Mouse (Mus musculus): ENCODE results near the gene 9630041A04Rik.

The 9630041A04Rik gene

DNA sequence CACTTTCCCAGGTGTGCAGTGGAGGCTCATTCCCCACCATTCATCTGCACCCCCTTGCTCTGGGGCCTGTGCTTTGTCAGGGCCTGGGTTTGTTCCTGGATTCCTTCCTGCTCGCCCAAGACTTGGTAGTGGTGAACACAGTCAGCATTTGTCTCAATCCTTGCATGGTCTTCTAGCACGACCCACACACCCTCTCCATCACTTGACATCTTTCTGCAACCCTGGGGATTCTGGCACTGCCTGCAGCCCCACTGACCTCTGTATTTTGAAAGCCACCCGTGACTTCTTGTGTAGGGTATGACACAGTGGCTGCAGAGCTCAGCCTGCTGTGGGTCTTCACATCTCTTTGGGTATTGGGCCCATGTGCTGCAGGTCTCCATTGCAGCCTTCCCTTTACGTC, 57.1 kb downstream of the 9630041A04Rik start:
- intact Hi-C loops (cut with DNase I): no loop called here

DNA sequence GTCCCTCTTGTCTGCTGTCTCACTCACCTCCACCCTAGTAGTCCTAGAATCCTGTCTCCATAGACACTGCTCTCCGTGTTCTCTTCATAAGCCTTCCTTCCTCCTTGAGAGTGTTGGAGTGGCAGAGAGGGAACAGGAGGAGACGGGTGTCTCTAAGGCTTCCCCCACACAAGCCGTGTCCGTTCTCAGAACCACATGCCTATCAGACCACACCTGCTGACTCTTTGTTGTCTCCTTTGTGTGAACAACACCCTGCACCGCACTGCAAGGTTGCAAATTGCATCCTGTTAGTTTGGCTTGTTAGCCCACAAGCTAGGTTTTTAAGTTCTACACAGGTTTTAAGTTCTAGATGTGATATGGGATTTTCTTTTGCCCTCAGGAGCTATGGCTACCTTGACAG, 57.7 kb downstream of the 9630041A04Rik start:
- intact Hi-C loops (cut with DNase I): no loop called here

DNA sequence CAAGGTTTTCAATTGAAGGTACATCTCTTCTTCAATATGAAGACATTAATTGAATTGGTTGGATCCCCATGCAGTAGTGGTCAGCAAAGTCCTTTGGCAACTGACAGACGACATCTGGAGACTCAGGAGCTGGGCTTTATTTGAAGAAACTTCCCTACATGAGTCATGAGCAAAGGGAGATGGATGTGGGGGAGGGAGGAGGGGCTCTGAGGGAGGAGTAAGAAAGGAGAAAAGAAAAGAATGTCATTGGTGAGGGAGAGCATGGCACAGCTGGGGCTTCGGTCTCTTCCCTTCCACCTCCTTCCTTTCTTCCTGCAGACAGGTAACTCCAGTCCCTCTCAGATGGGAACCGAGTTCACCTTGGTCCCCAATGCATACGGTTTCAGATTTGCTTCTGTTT, 61.2 kb downstream of the 9630041A04Rik start:
- intact Hi-C loops (cut with DNase I): no loop called here

DNA sequence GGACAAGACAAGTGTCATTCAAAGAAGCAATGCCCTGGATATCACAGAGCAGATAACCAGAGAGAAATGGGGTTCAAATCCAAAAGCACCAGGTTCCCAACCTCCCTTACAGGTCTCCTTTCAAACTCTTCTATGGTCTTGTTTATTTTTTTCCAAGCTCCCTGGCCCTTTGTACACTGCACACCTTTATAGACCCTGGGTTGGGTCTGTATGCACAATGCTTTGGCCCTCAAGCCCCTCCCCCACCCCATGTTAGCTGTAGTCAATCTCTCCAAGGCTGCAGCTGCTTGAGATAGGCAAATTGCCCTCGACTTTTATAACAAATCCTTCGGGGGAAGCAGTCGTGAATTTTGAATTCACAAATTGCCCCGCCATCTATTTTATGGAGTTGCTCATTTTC, 63.2 kb downstream of the 9630041A04Rik start:
- intact Hi-C loops (cut with DNase I): no loop called here

DNA sequence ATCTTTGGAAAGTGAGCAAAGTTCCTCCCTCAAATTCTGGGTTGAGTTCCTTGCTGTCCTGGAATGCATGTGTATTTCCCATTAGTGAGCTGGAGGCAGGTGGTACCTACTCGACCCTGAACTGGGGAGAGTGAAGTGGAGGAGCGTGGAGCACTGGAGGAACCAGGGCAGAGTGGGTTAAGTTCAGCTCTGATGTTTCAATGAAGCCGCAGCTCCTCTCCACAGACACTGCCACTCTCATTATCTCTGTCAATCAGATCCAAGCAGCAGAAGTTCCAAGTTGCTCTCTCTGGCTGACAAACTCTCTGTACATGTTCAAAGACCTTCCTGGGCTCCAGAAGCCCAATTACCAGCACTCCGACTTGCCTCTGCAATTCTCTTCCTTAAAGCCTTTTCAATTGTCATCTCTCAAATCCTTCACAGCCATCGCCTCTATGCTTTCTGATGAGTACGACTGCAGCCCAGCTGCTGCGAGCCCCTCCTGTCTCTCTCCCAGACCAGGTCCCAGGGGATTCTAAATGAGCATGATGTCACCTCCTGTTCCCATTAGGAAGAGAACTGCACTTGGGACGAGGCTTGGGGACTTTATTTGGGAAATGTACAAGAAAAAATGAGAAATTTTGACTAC, 72.4 kb downstream of the 9630041A04Rik start:
- intact Hi-C loops (cut with DNase I): no loop called here

DNA sequence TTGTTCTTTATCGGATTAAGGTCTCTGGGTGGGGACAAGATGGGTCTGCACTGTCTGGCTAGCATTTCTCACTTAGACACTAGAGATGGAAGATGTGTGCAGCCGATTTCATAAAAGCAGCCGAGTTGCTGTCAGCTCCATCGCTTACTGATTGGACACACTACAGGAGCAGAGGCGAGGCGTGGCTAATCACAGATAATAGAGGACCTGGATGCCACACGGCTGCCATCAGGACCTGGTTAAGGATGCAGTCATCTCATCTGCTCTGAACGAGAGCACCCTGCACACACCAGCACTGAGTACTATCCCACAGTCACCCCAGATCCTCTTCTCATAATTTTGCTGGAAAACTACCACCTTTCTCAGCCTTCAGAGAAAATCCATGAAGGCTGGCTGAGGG, 73.2 kb downstream of the 9630041A04Rik start:
- intact Hi-C loops (cut with DNase I): no loop called here

DNA sequence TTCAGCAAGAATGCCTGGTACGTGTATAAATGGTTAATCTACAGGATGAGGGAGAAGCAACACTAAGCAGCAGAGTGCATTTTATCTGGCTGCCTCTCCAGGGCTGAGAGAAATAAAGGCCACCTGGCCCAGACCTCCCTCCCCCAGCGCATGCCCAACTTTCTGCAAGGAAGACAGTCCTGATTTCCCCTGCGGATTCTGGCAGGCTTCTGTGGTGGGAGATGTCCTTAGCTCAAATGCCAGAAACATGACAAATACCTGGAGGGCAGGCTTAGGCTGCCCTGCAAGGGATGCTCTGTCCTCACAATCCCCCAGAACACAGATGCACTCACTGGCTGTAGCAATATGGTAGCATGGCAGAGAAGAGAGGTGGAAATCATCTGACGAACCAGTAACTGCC, 76.4 kb downstream of the 9630041A04Rik start:
- intact Hi-C loops (cut with DNase I): no loop called here

DNA sequence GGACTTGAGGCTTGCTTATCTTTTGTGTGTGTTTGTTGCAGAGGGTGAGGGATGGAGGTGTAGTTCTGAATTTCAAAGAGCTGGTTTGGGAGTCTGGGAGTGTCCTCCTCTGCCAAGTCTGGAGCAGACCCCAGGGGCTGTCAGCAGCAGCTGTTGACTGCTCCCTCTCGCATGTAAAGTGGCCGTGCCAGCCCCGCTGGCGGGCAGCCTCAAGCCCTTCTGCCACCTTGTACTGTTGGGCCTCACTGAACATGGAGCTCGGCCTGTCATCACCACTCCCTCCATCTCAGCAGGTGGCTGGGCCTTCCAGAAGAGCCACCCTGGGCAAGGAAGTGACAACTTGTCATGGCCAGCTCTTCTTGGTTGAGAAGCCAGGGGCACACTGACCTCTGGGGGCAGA, 77.4 kb downstream of the 9630041A04Rik start:
- intact Hi-C loops (cut with DNase I): no loop called here

DNA sequence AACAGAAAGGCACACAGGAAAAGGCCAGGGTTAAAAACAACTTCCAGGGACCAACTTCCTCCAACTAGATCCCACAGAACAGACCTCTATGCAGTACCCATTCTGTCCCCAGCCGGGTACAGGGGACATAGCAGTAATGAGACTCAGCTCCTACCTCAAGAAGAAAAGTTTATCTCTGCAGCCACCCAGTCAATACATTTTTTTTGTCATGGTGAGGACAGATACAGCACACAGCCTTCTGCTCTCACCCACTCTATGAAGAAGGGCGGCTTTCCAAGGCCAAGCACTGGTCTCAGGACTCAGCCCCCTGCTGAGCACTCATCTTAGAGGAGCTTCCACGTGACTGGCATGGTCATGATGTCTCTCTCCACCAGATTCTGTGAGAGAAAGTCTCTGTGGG, 78.5 kb downstream of the 9630041A04Rik start:
- intact Hi-C loops (cut with DNase I): no loop called here

DNA sequence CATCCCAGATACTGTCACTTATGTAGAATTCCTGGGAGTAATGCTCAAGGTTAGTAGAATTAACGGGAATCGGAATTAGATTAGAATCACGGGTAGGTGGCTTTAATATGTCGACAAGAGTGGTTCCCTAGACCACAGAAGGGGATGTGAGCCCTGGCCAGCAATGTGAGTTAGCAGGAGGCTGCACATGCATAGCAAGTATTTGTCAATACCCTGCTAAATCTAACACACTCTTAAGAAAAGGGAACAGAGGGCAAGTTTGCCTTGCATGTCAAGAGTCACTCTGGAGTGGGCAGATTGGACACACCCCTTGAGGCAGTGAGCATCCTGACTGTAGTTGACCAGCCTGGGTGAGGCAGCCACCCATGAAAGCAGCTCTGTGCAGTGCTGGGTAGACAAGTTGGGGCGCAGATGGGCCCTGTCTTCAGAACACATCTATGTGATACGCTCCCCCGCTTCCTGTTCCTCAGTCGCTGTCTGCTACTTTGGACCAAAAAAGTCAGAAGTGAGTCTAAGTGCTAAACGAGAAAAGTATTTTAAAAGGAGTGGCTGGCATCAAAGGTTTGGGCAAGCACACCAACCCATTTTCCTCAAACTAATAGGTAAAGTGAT, 80.5 kb downstream of the 9630041A04Rik start:
- intact Hi-C loops (cut with DNase I): no loop called here

DNA sequence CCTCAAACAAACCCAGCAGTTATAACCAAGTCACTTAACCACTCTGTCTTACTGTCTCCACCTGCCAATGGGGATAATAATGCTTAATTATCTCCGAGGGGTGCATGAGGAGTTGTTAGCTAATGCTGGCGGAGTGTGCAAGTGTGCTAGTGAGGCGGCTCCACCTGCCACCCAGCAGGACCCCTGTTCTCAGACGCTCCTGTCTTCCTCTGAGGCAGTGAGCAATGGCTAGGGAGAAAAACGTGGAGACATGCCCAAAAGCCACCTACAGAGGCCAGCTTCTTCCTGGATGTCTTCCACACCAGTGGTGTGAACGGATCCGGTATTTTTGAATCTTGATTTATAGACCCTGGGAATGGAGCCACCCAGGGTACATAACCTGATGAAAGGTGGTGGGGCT, 83.7 kb downstream of the 9630041A04Rik start:
- intact Hi-C loops (cut with DNase I): no loop called here

DNA sequence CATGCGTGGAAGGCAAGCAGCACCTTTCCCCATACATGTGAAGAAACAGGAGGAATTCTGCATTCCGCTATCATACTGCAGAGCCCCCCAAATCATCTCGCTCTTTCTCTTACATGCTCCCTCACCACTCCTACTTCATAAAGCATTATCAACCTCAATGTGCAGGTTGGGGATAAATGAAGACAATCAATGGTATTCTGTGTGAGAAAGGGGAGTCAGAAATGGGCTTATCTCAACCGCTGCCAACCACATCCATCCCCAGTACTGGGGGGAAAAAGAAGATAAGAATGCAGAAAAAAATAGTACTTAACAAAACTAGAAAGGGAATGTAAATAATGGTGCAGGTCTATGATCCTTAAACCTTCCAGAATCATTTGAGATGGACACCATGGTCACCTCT, 84.2 kb downstream of the 9630041A04Rik start:
- intact Hi-C loops (cut with DNase I): no loop called here

DNA sequence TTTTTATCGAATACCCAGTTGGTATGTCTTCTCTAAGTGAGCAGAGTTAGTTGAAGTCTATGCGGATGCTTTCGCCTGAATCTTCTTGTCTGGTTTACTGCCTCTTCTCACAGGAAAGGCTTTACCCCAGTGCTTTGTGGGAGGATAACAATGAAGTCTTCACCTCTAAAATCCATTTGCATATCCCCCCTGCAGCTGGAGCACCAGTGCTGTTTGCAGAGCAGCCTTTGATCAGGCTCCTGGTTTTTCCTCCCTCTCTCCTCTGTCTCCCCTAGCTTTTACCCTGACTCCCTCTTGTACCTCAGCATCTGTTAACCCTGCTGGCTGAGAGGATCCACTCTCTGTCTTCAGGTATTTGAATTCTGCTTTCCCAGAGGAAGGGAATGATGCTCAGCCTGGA, 88.5 kb downstream of the 9630041A04Rik start:
- intact Hi-C loops (cut with DNase I): no loop called here

DNA sequence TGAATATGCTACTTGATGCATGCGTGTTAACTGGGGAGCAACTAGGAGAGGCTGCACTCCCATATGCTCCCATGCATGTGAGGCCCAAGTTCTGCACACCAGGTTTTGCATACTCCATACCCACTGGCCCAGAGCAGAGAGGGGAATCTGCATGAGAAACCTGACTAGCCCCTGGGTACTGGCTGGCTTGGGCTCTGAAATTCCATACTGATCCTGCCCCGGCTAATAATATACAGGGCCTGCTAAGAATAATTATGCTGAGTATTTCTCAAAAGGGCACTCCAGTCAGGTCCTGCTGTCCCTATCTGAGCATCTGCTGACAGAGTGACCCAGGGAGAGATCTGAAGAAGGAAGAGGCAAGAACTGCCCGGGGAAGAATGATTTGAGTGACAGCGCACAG, 92.9 kb downstream of the 9630041A04Rik start:
- intact Hi-C loops (cut with DNase I): no loop called here

DNA sequence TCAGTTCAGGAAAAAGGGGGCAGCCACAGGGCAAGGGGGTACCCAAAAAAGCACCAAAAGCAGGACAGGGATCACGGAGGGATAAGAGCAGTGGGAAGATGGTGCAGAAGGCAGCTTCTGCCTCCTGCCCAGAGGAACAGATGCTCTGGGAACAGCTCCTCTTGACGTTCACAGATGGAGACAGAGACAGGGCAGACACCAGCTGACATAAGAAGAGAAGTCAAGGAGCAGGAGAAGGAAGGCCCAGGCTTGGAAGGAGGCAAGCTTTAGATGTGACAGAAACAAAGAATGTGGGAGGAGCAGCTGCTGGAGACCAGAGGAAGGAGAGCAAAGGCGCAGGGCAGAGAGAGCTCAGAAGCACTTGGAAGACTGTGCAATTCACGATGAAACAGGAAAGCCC, 94.6 kb downstream of the 9630041A04Rik start:
- intact Hi-C loops (cut with DNase I): no loop called here

DNA sequence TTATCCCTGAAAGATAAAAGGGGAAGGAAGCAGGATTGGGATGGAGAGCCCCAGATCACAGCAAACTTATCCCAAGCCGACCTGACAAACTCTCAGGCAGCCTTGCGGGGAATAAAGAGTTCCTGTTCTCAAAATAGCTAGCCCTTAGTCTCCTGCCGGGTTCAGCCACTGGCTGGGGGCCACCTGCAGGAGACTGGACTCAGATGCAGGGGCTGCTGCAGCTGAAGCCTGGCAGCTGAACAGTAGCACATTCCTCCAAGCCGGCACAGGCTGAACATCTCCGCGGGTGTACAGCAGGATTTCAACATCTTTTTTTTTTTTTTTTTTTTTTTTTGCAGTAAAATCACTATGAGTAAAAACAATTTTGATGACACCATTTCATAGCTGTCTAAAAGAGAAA, 110.2 kb downstream of the 9630041A04Rik start:
- intact Hi-C loops (cut with DNase I): no loop called here

DNA sequence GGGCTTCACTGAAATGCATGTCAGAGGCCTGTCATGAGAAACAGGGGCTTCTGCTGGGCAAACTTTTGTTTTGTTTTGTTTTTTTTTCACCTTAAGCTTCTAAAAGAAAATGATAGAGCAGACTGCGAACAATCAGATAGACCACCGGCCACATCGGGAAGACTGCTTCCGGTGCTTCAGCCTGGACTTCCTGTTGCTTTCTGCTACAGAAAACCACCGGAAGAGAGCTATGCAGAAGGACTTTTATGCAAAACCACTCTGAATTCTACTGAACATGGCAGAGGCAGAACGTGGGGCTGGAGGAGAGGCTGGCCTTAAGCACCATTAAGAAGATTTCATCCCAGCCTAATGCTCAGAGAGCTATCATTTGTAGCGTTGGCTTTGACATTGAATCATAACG, 110.7 kb downstream of the 9630041A04Rik start:
- intact Hi-C loops (cut with DNase I): no loop called here

DNA sequence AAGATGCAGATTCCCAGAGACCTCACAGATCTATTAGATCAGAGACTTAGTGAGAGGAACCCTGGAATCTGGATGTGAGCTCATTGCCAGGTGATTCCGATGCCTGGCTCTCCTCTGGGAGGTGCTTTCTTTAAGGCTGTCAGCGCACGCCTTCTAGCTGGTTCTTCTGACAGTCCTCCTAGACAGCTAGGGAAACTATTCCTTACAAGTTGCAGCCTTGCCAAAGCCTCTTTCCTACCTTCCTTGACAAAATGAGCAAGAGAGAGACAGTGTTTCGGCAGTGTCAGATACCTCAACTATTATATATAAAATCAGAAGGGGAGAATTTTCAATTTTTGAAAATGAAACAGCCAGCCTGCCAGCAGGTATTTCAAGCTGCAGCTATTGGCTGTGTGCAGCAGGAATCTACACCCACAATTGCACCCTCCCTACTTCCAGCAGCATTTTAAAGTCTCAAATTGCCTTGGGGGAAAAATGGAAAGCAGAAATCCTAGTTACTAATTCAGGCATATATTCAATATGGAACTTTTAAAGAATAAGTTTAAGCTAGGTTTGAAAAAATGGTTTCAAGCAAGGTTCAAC, 115.3 kb downstream of the 9630041A04Rik start:
- intact Hi-C loops (cut with DNase I): no loop called here

DNA sequence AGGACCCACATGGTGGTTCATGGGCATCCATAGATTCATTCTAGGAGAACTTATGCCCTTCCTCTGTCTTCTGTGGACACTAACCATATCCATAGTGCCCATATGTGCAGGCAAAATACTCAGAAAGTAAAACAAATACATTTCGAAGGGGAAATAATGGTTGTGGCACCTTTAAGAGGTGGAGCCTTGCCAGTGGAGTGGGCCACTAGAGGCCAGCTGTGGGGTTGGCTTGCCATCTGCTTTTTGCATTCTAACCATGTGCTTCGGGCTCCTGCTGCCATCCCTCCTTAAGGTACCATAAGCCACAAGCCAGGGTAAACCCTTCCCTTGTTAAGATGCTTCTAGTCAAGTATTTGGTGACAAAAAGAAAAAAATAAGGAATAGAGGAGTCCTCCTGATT, 119.5 kb downstream of the 9630041A04Rik start:
- intact Hi-C loops (cut with DNase I): no loop called here

DNA sequence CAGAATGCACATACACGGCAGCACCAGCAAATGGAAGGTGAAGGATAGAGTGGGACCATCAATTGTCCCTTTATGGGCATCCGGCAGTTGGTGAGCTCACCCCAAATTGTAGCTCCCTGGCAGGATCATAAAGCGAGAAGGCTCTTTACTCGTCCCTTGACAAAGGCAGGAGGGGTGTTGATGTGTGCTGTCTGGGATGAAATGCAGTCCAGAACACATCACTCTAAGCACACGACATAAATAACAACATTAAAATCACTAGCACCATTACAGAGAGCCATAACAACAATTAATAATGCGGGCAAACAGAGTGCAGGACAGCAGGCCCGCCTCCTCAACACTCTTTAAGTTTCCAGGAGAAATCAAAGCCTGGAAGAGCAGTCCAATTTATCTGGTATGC, 120.7 kb downstream of the 9630041A04Rik start:
- intact Hi-C loops (cut with DNase I): no loop called here

DNA sequence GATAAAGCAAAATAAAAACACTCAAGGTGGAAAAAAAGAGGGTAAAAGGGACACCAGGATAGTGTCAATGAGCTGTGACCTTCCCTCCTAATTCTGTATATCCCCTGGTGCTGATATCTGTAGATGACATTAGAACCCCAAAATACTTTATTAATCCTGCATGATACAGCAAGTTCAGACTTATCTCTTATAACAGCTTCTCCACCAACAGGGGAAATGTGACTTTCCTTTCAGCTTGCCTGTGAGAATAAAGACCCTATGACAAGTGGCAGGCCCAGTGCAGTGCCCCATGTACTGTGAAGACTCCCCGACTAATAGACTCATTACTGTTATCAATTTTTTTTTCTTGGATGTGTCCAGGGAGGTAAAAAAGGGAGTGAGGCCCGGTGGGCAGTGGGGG, 125.3 kb downstream of the 9630041A04Rik start:
- intact Hi-C loops (cut with DNase I): no loop called here

DNA sequence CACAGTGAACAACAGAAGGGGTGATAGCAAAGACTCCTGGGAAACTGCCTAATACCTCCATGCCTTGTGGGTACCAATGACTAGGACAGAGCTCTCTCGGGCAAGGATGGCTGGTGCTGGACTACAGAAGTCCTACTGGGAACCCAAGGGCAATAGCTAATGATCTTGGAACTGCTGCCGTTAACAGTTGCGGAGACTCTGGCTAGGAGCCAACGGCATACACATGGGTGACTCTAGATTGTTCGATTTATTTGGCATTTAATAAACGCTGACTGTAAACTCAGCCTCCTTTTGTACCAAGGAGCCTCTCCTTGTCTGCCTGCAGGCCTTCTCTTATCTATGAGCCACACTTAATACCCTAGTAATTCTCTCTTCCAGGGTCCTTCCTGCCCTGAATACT, 128.4 kb downstream of the 9630041A04Rik start:
- intact Hi-C loops (cut with DNase I): no loop called here

DNA sequence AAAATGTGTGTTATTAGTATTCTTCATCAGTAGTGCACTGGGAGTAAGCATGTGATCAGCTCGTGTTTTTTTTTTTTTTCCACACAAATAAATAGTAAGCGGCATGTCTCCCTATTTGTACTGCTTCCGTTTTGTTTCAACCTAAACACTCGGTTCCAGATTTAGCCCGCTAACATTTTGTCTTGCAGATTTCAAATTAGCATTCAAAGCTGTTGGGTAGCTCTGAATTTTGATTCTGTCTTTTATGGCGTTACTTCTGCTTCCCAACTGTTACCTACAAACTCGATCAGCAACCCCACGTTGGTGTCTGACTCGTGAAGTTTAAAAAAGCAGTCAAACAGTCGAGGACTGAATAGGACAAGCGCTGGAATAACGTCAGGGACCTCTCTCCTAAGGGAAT, 129.2 kb downstream of the 9630041A04Rik start:
- intact Hi-C loops (cut with DNase I): no loop called here

Measured in adrenal gland (tissue).